Mouse (Mus musculus) testis, postnatal 14 days (tissue): ENCODE data around the gene A230072I06Rik.

Source experiments
- DNase-seq: peaks from one replicate; pipeline ENCODE4 v3.0.0; 2021; ENCODE audit warnings: low spot score

The A230072I06Rik gene

DNA sequence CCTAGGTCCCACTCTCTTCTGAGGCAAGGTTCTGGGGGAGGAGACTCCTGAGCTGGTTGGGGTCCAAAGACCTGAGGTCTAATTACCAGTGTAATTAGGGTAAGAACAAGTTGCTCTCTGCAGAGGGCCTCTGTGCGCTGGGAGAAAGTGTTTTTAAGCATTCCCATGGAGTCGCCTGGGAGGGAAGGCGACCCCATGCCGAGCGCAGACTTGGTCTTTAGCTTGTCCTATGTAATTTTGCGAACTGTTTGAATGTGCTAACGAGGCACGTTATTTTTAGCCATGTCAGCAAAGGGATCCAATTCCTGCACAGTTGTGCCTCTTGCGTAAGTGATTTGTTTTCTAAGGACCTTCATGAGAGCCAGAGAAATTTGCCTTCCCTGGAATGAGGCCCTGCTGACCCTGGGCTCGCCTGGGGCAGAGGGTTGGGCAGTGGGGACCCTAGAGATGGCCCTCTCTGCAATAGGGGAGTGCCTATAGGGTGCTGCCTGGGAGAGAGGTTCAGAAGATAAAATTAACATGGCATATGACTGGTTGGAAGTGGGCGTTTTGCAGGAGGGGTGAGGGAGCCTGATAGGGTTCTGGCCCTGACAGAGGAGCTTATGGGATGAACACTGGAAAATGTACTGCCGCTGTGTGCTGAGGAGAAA is at the start of gene A230072I06Rik:
Gene A230072I06Rik (plus strand): TSS at position 157 of the 650 bp plus-strand sequence.
- no peak for DNase-seq

DNA sequence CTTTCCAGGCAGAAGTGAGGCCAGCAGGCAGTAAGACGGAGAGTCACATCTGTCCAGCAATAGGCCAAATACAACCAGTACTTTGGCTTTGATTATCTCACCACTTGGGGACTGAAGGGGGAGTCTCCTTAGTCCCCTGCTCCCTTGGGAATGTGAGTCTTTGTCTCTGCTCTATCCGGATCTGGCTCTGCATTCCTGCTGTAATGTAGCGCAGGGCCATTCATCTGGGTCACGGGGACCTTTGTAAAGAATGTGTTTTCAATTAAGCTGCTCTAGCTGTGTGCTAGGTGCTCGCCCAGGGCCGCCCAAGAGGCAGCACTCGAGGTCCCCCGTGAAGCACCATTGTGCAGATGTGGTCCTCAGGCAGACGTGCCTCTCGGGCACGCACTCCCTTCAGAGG is 44.6 kb upstream of the A230072I06Rik start:
- DNase-seq = no peak

DNA sequence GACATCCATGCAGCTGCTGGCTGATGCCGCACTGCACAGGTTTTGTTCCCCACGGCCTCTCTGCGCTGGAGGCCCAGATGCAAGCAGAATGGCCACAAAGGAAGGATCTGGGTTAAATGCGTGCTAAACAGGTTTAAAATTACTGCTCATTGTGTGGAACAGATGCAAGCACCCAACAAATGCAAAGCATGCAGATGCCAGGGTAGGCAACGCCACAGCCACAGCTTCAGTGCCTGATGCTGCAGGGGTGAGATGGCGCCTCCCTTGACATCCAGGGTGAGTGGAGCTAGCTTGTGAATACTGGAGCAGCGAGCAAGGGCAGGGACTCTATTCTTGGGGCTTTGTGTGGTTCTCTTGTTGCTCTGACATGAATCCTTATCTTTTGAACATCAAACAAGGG is 39.8 kb upstream of the A230072I06Rik start:
- no peak for DNase-seq

DNA sequence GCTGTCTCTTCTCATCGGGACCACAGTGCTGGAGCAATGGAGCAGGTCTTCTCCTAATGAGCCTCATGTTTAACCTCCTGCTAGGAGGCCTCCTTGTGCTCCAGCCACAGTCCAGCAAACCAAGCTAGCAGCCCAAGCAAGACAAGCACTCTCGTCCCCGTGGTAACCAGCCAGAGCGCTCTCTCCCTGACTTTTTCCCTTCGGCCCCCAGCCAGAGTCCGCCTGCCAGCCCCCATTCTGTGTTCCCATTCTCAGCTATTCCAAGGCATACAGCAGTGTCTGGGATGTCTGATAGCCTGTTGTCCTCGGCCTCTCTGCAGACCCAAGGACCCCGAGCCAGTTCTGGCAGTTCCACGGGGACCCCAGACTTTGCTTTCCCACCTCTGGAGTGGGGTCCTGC is 38.5 kb upstream of the A230072I06Rik start:
- no peak for DNase-seq

DNA sequence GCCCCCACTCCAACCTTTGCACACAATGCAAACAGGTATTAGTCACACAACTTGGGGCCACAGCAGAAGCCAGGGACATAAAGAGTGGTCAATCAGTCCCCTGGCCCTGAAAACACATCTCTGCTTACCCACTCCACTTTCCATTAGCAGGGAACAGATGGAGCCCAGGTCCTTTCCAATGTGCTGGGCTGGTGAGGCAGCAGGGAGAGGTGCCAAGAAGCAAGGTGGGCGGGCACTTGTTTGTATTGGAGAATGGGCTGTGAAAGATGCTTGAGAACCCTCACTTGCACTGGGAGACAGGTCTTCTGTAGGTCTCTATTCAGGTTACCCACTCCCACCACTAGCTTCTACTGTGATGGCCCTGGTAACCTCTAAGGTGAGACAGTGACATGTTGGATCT is 34.9 kb upstream of the A230072I06Rik start:
- no peak for DNase-seq

DNA sequence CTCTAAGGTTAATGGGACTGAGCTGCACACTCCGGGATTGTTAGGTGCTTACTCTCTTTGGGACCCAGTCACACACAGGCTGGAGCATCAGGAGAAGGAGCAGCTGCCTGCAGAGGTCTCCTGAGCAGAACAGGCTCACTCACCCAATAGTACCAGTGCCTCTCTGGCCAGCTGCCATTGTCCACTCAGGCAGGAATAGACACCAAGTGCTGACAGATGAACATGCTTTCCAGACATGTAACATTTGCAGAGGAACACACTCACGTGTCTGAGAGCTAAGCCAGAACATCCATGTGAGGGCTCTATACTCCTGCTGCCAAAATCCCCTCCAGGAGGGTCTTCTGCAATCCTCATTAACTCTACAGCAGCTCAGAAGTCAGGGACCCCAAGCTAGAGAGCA is 18.7 kb upstream of the A230072I06Rik start:
- no peak for DNase-seq

DNA sequence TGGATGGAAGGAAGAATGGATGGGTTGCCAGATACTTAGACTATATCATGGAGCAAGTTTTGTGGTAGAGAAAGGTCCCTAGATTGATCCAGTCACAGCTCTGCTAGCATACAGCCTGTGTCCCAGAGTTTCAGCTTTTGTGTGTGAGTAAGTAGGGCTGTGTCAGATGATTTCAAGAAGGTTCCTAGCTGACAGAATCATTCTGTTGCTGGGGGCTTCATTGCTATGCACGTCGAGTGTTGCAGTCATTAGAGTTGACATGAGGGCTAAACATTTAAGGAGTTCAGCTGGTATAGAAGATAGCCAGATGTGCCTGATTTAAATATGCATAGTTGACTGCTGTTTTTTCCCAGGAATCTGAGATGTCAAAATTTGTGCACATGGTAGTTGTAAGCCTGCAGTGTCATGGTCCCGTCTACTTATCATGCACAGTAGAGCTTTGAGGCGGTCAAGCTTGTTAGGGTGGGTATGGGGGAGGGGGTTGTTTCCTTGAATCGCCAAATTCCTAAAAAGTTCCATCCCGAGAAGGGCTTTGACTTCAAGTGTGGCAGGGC is 18.1 kb upstream of the A230072I06Rik start:
- no peak for DNase-seq

DNA sequence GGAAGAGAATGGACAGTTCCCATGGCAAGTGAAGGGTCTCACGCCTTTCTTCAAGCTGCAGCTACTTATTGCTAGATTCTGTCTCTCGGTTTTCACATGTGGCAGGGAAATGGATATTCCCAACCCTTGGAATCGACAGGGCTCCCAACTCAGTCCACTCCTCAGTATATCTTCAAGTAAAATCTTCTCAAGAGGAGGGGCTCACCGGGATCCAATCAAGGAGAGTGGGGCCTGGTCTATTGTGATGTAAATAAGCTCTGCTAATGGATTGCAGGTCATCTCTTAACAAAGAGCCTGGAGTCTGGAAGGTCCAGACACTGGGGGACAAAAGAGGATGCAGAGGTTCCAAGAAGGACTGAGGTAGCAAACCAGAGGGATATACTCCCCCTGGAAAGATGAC is 17.1 kb upstream of the A230072I06Rik start:
- DNase-seq = no peak

DNA sequence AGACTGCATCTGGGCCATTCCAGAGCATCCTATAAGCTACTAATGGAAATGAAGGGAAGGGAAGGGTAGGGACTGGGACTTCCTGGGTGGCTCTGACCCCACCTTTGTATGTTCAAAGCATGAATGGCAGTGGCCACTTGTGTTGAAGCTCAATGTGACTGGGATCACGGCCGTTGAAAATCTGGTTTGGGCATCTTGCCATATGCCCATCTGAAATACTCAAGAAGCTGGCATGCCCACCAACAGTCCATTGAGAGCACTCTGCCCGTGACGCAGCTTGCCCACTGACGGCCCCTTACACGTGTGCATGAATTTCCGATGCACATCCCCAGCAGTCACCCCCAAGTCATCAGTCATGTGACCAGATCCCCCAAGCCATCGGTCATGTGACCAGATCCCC is 13.6 kb upstream of the A230072I06Rik start:
- DNase-seq = no peak

DNA sequence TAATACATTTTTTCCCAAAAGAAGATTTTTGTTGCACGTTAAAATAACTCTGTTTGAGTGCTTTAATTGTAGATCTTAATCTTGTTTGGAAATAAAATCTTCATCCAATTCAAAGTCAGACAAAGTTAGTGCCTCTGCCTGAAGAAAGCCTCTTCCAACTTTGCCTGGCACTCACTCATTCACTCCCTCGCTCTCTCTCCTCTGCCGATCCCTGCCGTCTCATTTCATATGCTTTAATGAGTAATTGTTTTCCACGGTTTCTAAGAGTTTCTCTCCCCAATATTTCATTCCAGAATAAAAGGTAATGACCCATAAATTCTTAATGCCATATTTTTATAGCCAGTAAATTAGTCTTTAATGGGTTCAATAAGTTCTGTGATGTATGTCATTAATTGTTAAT is 10.8 kb upstream of the A230072I06Rik start:
- no peak for DNase-seq

DNA sequence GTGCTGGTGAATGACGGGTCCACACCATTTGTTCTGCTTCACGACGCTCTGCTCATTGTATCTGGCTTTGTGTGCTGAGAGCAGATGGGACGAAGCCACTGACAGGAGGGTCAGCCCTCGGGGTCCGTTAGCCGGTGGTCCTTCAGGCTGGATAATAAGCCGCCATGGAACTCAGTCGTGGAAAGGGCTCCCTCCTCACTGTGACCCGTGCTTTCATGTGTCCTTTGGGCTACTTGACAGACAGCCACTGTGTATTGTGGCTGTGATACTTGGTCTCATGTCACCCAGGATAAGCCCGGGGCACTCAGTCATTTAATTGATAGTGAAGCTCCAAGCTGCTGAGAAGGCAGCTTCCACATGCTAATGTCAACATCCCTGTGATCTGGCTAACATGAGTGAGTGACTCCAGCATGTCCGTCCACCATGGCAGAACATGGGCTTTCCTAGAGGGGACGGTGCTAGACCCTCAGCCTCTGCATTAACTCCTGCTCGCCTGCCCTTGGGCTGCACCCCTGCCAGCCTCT is 10.3 kb upstream of the A230072I06Rik start:
- no peak for DNase-seq

DNA sequence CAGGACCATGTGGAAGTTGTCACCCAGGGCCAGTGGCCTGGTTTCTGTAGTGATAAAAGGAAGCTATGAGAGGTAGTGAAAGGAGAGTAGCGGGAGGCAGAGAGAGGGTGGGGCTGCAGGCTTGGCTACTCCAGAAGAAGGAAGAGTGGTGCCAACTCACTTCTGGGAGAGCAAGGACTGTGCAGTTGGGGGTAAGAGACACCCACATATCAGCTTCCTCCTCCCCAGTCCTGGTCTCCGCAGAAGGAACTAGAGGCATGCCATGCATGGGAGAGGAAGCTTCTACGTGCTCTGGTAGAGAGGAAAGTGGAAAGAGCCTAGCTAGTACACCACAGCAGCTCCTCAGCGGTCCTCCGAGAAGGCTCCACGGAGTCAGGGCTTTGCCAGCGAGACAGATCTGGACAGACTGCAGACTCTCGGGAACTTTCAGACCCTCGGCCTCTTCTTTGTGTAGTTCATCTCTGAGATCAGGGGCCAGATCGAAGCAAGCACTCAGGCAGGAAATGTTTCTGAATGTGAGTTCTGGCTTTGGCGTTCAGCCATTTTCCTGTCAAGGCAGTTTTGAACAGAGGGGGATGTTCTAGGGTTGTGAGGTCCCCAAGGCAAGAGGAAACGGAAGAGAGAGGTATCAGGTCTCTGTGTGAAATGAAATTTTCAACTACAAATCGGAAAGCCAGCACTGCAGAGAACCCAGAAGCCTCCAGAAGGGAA is 1.0 kb downstream of the A230072I06Rik start:
- DNase-seq = no peak

DNA sequence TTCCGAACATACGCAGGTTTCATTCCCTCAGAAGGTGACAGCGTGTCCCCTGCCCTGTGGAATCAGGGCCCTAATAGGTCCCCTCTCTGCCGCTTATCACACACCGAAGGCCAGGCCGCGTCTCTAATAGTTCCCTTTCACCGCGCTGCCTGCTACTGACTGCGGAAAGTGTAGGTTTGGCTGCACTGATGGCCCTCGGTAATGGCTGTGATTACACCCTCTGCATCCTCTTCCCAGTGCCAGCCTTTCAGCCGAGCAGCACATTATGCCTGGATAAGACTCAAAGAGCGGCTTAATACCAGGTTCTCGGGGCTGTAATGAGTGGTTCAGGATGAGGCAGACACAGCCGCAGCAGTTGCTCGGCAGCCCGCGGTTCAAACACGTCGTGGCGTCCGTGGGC is 3.5 kb downstream of the A230072I06Rik start:
- no peak for DNase-seq

DNA sequence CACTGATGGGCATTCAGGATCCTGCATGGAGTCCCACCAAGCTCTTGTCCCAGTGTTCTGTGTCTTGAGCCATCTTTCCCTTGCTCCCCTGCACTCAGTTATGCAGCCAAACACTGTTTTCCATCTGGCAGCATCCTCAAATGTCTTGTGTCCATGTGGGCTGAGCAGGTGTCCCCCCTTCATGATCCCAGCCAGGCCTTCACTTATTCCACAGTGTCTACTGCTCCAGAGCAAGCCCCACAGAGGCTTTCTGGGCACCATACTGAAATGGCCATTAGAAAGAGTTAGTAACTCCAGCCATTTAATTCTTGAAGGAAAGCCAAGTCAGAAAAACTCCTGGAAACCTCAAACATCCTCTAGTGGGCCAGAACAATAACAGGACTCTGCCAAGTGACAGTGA is 11.9 kb downstream of the A230072I06Rik start:
- no peak for DNase-seq

DNA sequence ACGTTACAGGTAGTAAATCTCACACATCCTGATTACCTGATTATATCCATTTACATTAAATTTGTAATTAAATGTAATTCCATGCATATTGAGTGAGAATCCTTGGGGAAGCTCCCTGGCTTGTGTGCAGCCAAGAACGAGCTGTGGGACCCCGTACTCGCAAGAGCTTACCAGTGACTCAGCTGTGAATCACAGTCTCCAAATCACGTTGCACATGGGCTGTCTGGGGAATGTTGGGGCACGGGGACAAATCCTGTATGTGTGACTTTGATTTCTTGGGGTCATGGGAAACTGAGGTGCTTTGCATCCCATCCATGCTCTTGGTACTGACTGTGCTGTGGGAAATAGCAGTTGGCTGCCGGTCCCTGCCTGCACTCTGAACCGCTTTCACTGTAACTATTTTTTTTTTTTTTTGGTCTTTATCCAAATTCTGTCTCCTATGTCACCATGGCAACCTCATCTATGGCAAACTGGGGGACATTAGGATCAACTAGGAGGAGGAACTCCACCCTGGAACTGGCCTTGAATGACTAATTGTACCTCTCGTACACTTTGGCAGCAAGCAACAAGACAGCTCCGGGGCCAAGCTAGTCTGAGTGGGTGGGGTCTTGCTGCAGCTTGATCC is 19.8 kb downstream of the A230072I06Rik start:
- no peak for DNase-seq

DNA sequence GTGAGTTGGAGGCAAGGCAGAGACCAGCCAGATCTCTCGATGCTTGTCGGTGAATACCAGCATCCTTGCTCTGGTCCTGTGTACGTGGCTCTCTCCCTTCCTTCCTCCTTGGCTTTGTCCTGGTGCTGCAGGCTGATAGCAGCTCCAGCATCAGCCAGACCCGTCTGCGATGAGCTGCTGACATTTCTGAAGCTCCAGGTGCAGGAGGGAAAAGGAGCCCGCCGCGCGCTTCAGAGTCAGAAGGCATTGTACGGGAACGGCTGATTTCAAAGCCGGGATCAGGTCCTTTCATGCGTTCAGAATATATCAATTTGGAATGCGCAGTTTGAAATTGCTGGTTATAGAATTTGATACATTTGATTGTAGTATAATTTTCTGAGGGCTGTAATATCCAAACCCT is 23.4 kb downstream of the A230072I06Rik start:
- DNase-seq = no peak

DNA sequence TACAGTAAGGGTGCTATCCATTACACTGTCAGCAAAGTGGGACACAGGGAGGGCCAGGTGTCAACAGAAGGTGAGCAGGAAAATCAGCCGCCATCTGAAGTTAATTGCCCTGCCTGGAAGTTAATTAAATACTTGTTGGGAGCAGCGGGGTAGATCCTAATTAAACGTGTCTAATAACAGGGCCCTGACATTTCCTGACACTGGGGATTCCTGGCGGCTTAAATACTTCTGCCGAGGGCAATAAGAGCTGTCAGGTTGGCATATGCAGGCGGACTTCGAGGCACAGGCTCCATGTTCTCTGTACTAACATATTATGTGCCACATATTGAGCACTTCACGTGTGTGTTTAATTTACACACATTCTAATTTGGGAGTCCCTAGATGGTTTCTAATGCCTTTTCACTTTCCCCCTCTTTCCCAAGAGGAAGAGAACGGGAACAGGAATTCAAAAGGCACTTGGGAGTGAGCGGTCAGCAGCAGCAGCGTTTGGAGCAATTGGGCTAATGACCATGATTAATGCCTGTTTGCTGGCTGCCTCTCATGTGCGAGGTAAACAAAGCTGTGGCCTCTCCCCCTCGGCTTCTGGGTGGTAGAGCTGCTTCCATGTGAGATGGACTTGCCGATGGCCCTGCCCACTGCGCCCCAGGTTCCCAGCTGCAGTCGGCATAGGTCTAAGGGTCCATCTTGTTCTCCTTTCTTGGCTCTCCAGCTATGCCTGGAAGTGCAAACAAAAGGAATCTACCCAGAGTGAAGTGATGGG is 34.5 kb downstream of the A230072I06Rik start:
- no peak for DNase-seq

DNA sequence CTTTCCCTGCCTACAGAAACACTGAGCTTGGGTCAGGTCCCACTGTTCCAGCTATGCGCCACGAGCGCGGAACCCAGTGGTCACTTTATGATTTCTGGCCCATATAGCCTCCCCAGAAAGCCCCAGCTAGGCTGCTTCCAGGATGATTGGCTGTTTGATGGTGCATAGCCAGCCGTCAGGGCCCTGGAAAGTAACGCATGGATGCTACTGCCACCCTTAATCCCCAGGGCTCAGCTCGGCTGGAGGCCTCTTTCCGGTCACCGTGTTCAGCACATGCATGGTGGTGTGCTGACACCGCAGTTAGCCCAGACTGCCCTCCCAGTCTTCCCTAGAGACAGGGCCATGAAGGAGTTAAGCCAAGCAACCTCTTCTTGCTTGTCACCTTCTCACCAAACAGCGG is 35.6 kb downstream of the A230072I06Rik start:
- DNase-seq = no peak

DNA sequence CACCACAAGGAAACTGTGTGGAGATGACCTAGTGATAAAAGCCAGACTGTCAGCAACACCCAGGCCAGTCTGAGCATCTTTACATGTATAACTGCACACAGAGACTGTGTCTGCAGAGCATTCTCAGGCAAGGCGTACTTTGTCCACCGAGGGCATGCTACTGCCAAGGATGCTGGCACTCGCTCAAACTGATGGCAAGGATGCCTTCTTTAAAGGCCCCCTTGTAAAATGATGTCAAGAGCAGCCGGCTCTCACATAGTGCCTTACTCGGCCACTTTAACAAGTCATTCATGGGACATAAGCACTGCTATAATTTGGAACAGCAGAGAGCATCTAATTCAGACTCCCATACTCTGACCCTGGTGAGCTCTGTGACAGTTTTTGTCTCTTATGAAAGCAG is 36.6 kb downstream of the A230072I06Rik start:
- no peak for DNase-seq

DNA sequence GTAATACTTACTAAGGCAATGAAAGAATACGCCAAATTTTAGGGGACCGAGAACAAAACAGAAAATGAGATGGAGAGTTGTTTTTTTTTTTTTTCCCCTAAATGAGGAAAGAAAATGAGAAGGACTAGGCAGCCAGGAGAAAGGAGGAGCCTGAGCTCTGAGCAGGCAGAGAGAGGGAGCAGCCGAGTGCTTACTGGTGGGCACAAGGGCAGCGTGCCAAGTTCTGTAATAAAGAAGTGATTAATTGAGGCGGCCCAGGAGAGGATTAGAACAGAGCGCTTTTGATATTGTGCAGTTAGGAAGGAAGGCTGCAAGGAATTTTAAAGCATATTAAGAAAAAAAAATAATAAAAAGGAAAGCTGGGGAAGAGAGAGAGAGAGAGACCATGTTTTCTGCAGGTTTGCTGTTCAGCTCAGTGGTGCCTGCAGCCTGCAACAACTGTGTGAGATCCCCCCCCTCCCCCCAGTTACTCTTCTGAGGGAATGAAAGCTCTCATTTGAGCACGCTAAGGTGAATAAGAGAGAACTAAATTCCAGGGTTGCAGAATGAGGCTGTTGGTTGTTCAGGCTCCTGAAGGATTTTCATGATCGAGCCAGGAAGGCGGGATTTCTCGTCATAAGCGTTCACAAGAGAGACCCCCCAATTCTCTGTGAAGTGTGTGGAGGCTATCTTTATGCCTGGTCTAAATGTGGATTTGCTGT is 41.3 kb downstream of the A230072I06Rik start:
- DNase-seq = no peak

DNA sequence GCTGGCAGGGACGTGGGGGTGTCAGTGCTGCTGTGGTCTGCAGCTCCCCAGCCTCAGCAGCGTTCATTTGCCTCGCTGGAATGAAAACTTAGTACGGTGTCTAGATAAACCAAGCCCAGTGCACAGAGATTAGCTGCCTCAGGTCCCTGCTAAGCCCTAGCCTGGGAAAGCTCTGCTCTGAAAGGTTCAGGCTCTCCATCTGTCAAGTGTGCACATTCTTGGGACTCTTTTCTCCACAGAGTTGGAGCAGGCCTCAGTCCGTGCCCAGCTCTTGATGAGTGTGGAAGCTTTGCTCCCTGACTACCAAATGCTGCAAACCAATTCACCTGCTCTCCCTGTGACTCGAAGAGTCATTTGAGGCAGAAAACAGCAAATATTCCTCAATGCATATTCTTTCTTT is 43.5 kb downstream of the A230072I06Rik start:
- DNase-seq = no peak

DNA sequence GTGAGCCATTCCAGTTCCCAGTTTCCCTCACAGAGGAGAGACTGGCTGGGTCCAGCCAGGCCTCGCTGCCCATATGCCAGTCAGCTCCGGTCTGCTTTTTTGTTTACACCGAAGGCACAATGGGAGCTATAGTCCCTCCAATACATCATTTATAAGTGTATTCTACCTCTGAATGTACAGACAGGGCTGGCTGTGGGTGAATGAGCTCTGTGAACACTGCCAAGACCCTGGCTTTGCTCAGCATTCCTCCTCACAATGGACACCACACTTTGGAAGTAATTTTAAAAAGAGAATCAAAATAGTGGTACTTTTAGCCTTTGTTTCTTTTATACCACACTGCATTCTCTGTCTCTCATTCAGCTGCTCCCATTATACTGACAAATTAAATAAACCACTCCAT is 44.6 kb downstream of the A230072I06Rik start:
- no peak for DNase-seq
